Mouse (Mus musculus) lung, adult 2 months (tissue): ENCODE measurements around the gene Gm20388. TPM values are rescaled to one million over a fixed set of nuclear protein-coding genes. Genes with fewer than 3 reads are reported as not detected.
A peak's percentile ranks its signal among the peaks of the same experiment; 100 is the strongest.

Experiments
- DNase-seq: peaks from one replicate; pipeline ENCODE4 v3.0.0; 2022
- H3K4me1 ChIP-seq: fragments of 200-500 bp; 2 replicates; pipeline ENCODE4 v1.6.1; 2011; ENCODE audit warnings: low read length; ENCODE audit not compliant: control insufficient read depth, insufficient read depth
- H3K4me3 ChIP-seq: fragments of 200-500 bp; replicated peaks from 2 replicates; pipeline ENCODE3; 2011; ENCODE audit warnings: low read depth, mild to moderate bottlenecking, control low read depth, low read length; ENCODE audit errors: extremely low read depth
- CTCF ChIP-seq: fragments of 200-500 bp; IDR thresholded peaks from 2 replicates; pipeline ENCODE4 v1.5.1; 2011; ENCODE audit warnings: mild to moderate bottlenecking, low read length, control low read depth; ENCODE audit not compliant: insufficient read depth
- POLR2A ChIP-seq: fragments of 200-500 bp; IDR thresholded peaks from 2 replicates; pipeline ENCODE4 v1.6.1; 2011; ENCODE audit warnings: low read depth, mild to moderate bottlenecking, control low read depth, low read length, borderline replicate concordance; ENCODE audit errors: extremely low read depth
- WGBS: fragments of 180-500 bp; shearing (Covaris S2); methylation state at CpG from one replicate; pipeline ENCODE4 v1.1.7; 2018; 5-methylcytosine and 5-hydroxymethylcytosine counted together
- polyA plus RNA-seq: library from polyadenylated mRNA; depleted of rRNA; stranded (reverse); fragments of >200 nt; gene quantifications from 2 replicates; pipeline ENCODE4 v1.2.3, GENCODE M21; 2012

The Gm20388 gene
- polyA plus RNA-seq, 1 experiment, result 67.8 TPM

- 86% methylated on average over 3 of the region's 3 CpGs for WGBS
Observed at GRCm38 (mm10) chr8:120533380-120533779, 622.7 kb downstream of the Gm20388 start.

GRCm38 (mm10) chr8:120534080-120534479, 623.4 kb downstream of the Gm20388 start:
- DNase-seq, result no peak
- H3K4me1 ChIP-seq, result peaks cover 16% of the 10 kb centered on the region
- H3K4me3 ChIP-seq, result no peak overlapping the region
- TF ChIP-seq POLR2A, result no peak
- TF ChIP-seq CTCF, result no peak
- WGBS, result 45% methylated on average over 8 of the region's 8 CpGs

More at GRCm38 (mm10) chr8:120533380-120533779, 622.7 kb downstream of the Gm20388 start:
- Histone ChIP-seq H3K4me1 (peaks cover 16% of the 10 kb centered on the region), H3K4me3 (no peak overlapping the region)
- no peak for TF ChIP-seq CTCF
- TF ChIP-seq POLR2A, result no peak
- no peak for DNase-seq

GRCm38 (mm10) chr8:120534504-120535368, 624.1 kb downstream of the Gm20388 start:
- TF ChIP-seq CTCF, result peak; percentile 100
- no peak for TF ChIP-seq POLR2A
- no peak overlapping the region for H3K4me3 ChIP-seq
- peak; percentile 81 for DNase-seq
- 28% methylated on average over 14 of the region's 14 CpGs for WGBS
- H3K4me1 ChIP-seq, result peaks cover 17% of the 10 kb centered on the region

GRCm38 (mm10) chr8:120535452-120536305, 625.0 kb downstream of the Gm20388 start:
- peak; percentile 64 for DNase-seq
- WGBS, result 2% methylated on average over 71 of the region's 79 CpGs
- H3K4me3 ChIP-seq, result peak overlapping the region; percentile 47
- H3K4me1 ChIP-seq, result peaks cover 22% of the 10 kb centered on the region
- TF ChIP-seq CTCF (no peak), POLR2A (no peak)

- Histone ChIP-seq H3K4me1 (peaks cover 22% of the 10 kb centered on the region), H3K4me3 (peak overlapping the region; percentile 47)
- TF ChIP-seq POLR2A (no peak), CTCF (no peak)
- DNase-seq, result peak; percentile 70
- under 1% methylated on average over 59 of the region's 61 CpGs for WGBS
Observed at GRCm38 (mm10) chr8:120536306-120537206, 625.9 kb downstream of the Gm20388 start.

- DNase-seq, result peak; percentile 85
- TF ChIP-seq POLR2A, result no peak
- no peak for TF ChIP-seq CTCF
- Histone ChIP-seq H3K4me3 (peak overlapping the region; percentile 47), H3K4me1 (peaks cover 23% of the 10 kb centered on the region)
- under 1% methylated on average over 79 of the region's 79 CpGs for WGBS
Observed at GRCm38 (mm10) chr8:120537207-120537817, 626.7 kb downstream of the Gm20388 start.

GRCm38 (mm10) chr8:120537818-120538396, 627.3 kb downstream of the Gm20388 start:
- peak overlapping the region; percentile 47 for H3K4me3 ChIP-seq
- TF ChIP-seq POLR2A (no peak), CTCF (no peak)
- 3% methylated on average over 46 of the region's 46 CpGs for WGBS
- peak; percentile 70 for DNase-seq
- H3K4me1 ChIP-seq, result peaks cover 24% of the 10 kb centered on the region
